Mouse (Mus musculus): Measurements from ENCODE around the gene Six2.

Gene Six2

DNA sequence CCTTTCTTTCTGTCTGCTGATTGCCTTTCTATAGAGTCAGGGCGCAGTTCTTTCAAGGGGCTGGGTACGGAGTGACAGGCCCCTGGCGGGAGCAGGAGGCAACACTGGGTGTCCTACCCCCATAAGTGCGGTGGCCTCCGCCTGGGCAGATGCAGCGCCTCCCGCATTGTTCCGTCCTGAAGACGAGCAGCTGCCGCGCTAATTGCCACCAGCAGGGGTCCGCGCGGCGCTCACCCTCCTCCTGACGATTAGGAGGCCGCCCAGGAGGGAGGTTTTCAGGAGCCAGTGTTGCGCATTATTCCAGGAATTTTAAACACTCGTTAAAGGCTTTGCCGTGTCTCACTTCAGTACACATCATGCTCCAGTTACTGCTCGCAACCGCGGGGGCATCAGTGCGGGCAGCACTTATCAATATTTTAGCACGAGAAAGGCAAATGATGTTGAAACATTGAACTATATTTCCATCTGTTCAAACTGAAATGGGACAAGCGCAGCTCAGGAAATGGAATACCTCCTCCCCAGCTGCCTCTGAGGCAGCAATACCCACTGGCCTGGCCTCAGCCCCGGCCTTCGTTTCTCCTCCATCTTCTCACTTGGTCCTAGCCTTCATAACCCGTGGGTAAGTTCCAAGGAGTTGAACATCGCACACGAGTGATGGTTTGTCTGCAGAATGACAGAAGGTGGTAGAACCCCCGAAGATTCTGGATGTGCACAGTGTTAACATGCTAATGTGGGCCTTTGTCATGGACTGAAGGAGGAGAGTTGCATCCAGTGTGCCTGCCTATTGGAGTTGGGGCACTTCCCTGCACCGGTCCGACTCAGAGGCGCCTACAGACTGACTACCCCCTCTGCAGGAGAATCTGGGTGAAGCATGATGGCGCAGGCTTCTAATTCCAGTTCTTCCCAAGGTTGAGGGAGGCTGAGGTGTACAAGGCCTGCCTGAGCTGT is 42.1 kb downstream of the Six2 start:
- peak; percentile 75 for DNase-seq

DNA sequence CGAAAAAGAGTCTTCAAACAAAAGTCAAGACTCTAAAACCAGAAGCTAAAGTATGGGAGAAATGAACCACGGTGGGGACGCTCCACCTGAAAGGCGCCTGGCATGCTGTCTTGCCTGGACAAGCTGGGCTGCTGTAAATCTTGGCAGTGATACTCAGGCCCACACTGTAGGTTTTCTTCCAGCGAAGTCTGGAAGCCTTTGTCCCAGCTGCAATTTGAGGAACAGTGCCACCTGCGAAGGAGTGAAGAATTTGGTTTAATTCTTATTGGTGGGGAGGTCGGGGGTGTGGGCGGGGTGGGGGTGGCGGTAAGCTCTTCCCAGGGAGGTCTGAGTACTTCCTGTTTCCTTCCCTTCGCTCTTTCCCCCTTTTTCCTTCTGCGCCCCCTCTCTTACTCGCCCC is 42.8 kb downstream of the Six2 start:
- no peak for DNase-seq

DNA sequence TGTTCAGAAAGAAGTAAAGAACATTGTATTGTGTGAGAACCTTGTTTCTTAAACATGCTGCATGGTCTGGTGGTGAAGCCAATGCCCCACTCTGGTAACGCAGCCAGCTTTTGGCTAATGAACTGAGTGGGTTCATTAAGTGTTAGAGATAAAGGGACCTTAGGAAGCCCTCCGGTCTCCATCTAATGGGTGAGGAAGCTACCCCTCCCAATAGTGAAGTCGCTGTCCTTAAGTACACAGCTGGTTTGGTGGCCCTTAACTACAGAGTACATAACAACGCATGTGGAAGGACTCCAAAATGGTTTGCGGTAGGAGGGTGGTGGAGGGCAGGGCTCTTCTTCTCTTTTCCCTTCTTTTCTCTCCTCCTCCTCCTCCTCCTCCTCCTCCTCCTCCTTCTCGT is 50.2 kb downstream of the Six2 start:
- DNase-seq: no peak

Measured in kidney, postnatal 10 days (tissue).